Mouse (Mus musculus) spleen, postnatal 4 days (tissue): ENCODE results near the gene Gmppa.

Experiments
- DNase-seq, 2 experiments: peaks; one replicate each; pipeline ENCODE4 v3.0.0; 2022; ENCODE audit warnings: low spot score in 2 of 2

The Gmppa gene

DNA sequence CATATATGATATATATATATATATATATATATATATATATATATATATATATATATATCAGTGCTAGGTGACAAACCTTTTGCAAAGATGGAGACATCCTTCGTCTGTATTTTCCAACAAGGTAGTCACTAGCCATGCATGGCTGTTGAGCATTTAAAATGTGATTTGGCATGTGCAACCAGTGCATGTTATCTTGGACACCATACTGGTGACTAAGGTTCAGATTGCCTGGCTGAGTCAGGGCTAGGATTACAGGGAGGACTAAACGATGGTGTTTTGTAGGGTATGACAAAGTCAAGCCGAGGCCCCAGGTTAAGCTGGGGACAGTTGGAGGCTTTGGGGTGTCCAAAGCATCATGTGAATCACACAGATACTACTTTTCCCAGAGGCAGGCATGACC, 19.7 kb downstream of the Gmppa start:
- DNase-seq, result no peak

GRCm38 (mm10) chr1:75455948-75456347, 20.2 kb downstream of the Gmppa start:
- no peak for DNase-seq

GRCm38 (mm10) chr1:75456746-75457564, 21.2 kb downstream of the Gmppa start:
- DNase-seq, result no peak

DNA sequence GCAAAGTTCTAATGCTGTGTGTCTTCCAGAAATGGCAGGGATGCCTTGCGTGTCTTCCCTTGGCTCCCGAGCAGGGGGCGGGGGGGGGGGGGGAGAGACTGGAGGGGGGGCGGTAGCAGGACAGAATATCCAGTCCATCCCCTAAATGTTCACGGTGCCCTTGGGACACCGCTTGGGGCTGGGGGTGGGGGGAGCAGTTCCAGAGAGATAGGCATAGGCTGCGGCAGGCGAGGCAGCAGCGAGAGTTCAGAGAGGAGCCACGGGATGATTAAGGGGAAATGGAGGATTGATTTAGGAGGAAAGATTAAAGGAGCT, 21.9 kb downstream of the Gmppa start:
- no peak for DNase-seq

GRCm38 (mm10) chr1:75458025-75458788, 22.5 kb downstream of the Gmppa start:
- DNase-seq, result no peak

- no peak for DNase-seq
Measured at GRCm38 (mm10) chr1:75458789-75459684, 23.3 kb downstream of the Gmppa start.

- DNase-seq, result no peak
Measured at GRCm38 (mm10) chr1:75460297-75460696, 24.6 kb downstream of the Gmppa start.

- no peak for DNase-seq
Measured at GRCm38 (mm10) chr1:75462636-75463035, 26.9 kb downstream of the Gmppa start.

DNA sequence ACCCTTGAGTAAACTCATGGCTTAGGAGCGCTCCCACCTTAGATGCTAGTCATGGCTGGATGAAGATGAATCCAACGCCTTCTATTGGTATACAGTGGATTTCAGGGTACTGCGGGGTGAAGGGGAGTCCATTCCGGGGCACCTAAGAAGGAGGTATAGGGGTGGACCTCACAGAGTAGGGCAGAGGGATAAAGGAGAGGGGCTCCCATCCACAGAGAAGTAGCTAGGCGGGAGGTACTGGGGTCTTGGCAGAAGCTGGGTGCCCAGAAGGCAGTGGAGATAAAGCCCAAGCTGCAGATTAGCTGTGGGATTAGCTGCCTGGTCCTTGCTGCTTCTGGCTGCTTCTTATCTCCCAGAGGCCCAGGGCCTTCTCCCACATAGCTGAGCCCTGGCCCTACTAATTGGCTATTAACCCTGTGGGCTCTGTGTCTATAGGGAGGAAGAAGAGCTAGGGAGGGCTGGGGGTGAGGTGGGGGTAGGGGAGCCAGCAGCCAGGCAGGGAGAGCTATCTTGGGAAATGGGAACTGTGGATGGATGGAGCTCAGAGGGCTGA, 28.0 kb downstream of the Gmppa start:
- DNase-seq, result no peak

DNA sequence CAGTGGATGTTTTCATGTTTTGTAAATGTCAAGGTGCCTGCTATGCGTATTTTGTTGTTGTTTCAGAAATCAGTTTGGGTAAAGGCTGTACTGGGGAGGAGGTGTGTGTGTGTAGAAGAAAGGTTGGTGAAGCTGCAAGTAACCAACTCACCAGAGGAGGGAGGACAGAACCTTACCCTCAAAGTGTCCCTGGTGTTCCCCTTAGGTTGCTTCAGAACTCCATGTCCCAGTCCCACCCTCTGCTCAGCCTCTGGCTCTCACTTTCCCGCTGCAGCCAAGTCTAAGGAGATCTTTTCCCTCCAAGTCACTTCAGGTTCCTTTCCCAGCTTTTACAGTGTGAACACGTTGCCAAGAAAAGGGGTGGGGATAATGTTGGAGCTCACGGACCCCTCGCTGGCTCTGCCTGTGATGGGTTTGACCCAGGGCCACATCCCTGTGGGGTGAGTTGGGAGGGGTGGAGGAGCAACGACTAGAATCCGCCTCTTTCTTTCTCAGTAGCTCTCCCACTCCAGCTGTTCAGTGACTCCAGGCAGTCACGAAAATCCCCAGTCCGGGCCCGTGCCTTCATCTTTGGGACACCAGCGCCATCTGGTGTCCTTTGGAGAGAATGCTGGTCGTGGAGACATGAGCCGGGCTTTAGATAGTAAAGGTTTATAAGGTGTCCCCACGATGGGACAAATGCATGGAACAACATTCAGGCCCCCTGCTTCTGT, 31.6 kb downstream of the Gmppa start:
- peak; percentile 60 to 84 for DNase-seq

DNA sequence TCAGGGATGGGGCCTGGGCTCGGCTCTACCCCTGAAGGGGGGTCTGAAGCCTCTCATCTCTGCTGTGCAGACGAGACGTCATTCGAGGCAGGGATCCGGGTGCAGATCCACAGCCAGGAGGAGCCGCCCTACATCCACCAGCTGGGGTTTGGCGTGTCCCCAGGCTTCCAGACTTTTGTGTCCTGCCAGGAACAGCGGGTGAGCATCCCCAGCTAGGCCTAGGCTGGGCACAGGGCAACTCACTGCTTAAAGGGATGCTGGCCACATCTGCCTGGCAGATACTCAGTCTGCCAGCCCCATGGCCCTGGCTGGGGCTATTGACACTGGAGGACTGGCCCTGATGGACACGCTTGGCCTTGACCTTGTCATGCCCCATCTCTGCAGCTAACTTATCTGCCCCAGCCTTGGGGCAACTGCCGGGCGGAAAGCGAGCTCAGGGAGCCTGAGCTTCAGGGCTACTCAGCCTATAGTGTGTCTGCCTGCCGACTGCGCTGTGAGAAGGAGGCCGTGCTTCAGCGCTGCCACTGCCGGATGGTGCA, 33.6 kb downstream of the Gmppa start:
- no peak for DNase-seq

DNA sequence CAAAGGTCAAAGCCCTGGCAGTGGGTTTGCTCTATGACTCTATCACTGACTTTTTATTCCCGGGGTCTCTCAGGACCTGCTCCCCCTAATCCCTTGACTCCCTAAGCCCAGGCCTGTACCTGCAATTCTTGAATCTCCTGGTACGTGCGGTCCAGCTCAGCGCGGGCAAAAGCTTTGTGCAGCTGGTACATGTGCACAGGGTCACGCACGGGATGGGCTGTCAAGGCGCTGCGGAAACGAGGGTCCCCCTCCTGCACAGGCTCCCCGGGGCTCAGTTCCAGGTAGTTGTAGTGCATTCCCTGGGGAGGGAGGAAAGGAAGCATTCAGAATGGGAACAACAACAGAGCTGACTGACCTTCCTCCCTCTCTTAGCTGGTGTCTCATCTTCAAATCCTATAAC, 40.7 kb downstream of the Gmppa start:
- DNase-seq, result no peak

DNA sequence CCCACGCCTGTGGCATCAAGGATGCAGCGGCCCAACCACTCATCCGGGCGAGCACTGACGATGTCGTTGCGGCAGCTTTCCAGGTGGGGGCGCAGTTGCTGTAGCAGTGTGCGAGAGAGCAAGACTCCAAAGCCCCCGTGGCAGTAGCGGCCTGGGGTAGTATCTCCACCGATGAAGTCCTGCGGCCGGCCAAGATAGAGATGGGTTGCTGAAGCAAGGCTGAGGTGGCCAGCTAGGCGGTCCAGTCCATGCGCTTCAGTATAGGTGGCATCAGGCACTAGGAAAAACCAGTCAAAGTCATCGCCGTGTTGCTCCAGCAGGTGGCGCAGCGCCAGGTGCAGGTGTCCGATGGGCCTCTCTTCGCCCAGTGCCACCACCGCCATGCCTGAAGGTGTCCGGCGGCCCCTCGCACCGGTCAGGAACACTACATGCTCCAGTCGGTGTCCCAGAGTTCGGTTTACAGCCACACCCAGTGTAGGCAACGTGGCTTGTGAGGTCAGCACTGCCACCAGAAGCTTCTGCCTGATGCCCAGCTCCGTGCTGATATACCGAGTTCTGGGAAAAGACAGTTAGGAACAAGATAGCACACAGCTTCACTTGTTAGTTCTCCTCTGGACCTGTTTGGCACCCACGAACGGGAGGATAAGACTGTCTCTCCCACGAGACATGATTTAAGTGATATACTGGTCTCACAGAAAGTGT, 41.7 kb downstream of the Gmppa start:
- peak; percentile 76 to 91 for DNase-seq

DNA sequence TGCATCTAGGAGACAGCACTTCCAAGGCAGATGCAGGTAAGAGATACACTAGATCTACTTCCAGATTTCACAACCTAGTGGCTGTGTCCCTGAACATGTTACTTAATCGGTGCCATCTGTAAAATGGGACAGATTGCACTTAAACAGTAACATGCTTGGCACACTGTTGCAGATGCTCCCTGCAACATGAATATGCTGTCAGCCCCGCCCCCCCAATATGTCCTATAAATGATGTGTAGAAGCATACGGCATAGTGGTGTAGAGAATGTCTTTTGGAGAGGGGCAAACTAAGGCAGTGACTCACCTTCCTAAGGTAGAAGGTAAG, 42.2 kb downstream of the Gmppa start:
- DNase-seq, result no peak

DNA sequence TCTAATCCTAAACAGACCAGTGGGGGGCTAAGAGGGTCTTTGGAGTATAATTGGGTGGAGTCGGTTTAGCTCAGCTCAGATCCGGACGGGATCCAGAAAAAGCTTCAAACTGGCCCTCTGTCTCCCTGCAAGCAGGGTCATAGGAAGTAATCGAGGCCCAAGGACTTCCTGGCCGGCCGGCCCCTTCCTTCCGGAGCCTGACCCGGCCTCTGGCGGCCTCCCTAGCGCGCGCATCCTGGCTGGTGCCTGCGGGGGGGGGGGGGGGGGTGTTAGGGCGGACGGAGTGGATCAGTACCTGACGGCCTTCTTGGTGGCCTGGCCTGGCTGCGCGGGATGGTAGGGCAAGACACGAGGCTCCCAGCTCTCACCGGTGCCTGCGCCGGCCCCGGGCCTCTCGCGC, 42.8 kb downstream of the Gmppa start:
- DNase-seq, result no peak

- DNase-seq, result peak; percentile 86 to 93
Measured at GRCm38 (mm10) chr1:75478916-75479634, 43.3 kb downstream of the Gmppa start, which contains the start of the genes Chpf and Tmem198. Chpf (minus strand) TSS chr1:75479307. Tmem198 (plus strand) TSS chr1:75479532.

GRCm38 (mm10) chr1:75479635-75479989, 43.9 kb downstream of the Gmppa start:
- DNase-seq, result no peak

- no peak for DNase-seq
Measured at GRCm38 (mm10) chr1:75480036-75480435, 44.3 kb downstream of the Gmppa start.

GRCm38 (mm10) chr1:75480735-75481134, 45.0 kb downstream of the Gmppa start:
- DNase-seq, result no peak

GRCm38 (mm10) chr1:75486561-75486960, 50.8 kb downstream of the Gmppa start:
- no peak for DNase-seq
